Mouse (Mus musculus) embryonic facial prominence, embryonic 11.5 days (tissue): ENCODE results near the gene Rack1. TPM values are rescaled to one million over a fixed set of nuclear protein-coding genes. Genes with fewer than 3 reads are reported as not detected.
"Not testable (repeated sequence)": the region's sequence is repeated elsewhere in the genome, so short reads cannot be mapped to it uniquely, and the experiment has no call there.

Experiments used
- ATAC-seq: fragments of 200-750 bp; cut with Nextera tagmentation; replicated peaks from 2 replicates; pipeline ENCODE4 v1.8.0; 2017; ENCODE audit warnings: low read depth; ENCODE audit not compliant: insufficient number of reproducible peaks, low FRiP score, low TSS enrichment
- DNase-seq: peaks from one replicate; pipeline ENCODE4 v3.0.0-alpha.2; 2015; ENCODE audit warnings: low spot score
- H3K27ac ChIP-seq: fragments of 300-500 bp; sonication (generic); replicated peaks from 2 replicates; pipeline ENCODE4 v1.5.1; 2014; ENCODE audit warnings: mild to moderate bottlenecking, low read depth, low read length, control low read depth
- H3K27me3 ChIP-seq: fragments of 300-500 bp; sonication (generic); 2 replicates; pipeline ENCODE4 v1.6.1; 2014; ENCODE audit warnings: mild to moderate bottlenecking, low read length, moderate library complexity, mixed read lengths; ENCODE audit not compliant: control insufficient read depth, insufficient read depth
- H3K36me3 ChIP-seq: fragments of 300-500 bp; sonication (generic); replicated peaks from 2 replicates; pipeline ENCODE4 v1.6.1; 2014; ENCODE audit warnings: low read depth, mild to moderate bottlenecking, low read length, moderate library complexity, mixed read lengths; ENCODE audit not compliant: control insufficient read depth, insufficient read depth
- H3K4me1 ChIP-seq: fragments of 300-500 bp; sonication (generic); 2 replicates; pipeline ENCODE4 v1.6.1; 2014; ENCODE audit warnings: low read length, mixed read lengths; ENCODE audit not compliant: control insufficient read depth, insufficient read depth
- H3K4me2 ChIP-seq: fragments of 300-500 bp; sonication (generic); 2 replicates; pipeline ENCODE4 v1.6.1; 2014; ENCODE audit warnings: low read depth, mild to moderate bottlenecking, control low read depth, low read length, moderate library complexity
- H3K4me3 ChIP-seq: fragments of 300-500 bp; sonication (generic); 2 replicates; pipeline ENCODE4 v1.5.1; 2014; ENCODE audit warnings: low read depth, low read length, control low read depth
- H3K9ac ChIP-seq: fragments of 300-500 bp; sonication (generic); replicated peaks from 2 replicates; pipeline ENCODE4 v1.6.1; 2014; ENCODE audit warnings: mild to moderate bottlenecking, control low read depth, low read length
- H3K9me3 ChIP-seq: fragments of 300-500 bp; sonication (generic); replicated peaks from 2 replicates; pipeline ENCODE4 v1.6.1; 2016; ENCODE audit warnings: mild to moderate bottlenecking, low read length, inconsistent platforms, mixed read lengths; ENCODE audit not compliant: control insufficient read depth
- WGBS: fragments of 180-500 bp; shearing (Covaris S2); extraction: QIAGEN DNeasy Blood & Tissue Kit; methylation state at CpG from one replicate; pipeline ENCODE4 v1.1.7; 2014; 5-methylcytosine and 5-hydroxymethylcytosine counted together
- polyA plus RNA-seq: library from polyadenylated mRNA; unstranded; fragments of >200 nt; fragmentation: Nextera tagmentation; extraction: Ambion mirVana; gene quantifications from 2 replicates; pipeline ENCODE4 v1.2.1, GENCODE M21; 2014

Gene Rack1
- polyA plus RNA-seq, 1 experiment from 2014 or later, result 755 TPM

DNA sequence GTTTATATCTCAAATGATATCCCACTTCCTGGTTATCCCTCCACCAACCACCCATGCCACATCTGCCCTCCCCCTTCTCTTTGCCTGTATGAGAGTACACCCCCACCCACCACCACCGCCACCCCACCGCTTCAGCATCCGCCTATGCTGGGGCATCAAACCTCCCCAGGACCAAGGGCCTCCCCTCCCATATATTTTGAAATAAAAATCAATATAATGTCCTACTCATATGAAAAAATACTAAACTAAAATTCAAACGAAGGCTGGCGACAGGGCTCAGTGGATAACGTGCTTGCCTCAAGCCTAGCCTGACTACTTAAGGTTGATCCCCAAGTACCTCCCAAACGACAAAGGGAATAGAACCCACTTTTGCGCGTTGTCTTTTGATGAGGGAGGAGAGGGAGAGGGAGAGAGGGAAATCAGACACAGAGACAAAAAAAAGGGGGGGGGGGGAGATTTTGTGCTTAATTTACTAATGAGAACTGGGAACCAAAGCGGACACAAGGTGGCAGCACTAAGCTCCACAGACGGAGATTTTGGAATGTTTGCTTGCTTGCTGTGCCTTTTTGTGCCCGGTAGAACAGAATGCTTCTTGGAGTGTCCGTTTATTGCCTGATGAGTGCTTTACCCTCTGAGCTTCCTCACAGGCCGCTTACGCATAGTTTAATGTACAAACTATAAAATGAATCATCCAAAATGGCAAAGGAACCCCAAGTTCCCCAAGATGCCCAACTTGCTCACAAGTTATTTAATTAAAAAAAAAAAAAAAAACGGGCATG, 11.6 kb upstream of the Rack1 start:
- Histone ChIP-seq H3K36me3 (no peaks in the 10 kb centered on the region), H3K9me3 (no peaks in the 10 kb centered on the region), H3K4me2 (peak overlapping the region; percentile 47), H3K27ac (no peak overlapping the region), H3K4me1 (no peaks in the 10 kb centered on the region), H3K9ac (peak overlapping the region; percentile 46), H3K4me3 (peak overlapping the region; percentile 29), H3K27me3 (no peaks in the 10 kb centered on the region)
- 8% methylated on average over 16 of the region's 16 CpGs for WGBS
- peak; percentile 88 for DNase-seq
- peak; percentile 60; the same call in 1 of the 2 replicates for ATAC-seq

- no peak overlapping the region for H3K4me2 ChIP-seq
- no peak for DNase-seq
- H3K27me3 ChIP-seq, result no peaks in the 10 kb centered on the region
- no peak overlapping the region for H3K27ac ChIP-seq
- no peaks in the 10 kb centered on the region for H3K36me3 ChIP-seq
- H3K4me1 ChIP-seq, result no peaks in the 10 kb centered on the region
- H3K9ac ChIP-seq, result no peak overlapping the region
- no peaks in the 10 kb centered on the region for H3K9me3 ChIP-seq
- ATAC-seq, result no peak
- 87% methylated on average over 5 of the region's 5 CpGs for WGBS
- H3K4me3 ChIP-seq, result no peak overlapping the region
These were observed 10.9 kb upstream of the Rack1 start for GRCm38 (mm10) chr11:48789215-48789614.

DNA sequence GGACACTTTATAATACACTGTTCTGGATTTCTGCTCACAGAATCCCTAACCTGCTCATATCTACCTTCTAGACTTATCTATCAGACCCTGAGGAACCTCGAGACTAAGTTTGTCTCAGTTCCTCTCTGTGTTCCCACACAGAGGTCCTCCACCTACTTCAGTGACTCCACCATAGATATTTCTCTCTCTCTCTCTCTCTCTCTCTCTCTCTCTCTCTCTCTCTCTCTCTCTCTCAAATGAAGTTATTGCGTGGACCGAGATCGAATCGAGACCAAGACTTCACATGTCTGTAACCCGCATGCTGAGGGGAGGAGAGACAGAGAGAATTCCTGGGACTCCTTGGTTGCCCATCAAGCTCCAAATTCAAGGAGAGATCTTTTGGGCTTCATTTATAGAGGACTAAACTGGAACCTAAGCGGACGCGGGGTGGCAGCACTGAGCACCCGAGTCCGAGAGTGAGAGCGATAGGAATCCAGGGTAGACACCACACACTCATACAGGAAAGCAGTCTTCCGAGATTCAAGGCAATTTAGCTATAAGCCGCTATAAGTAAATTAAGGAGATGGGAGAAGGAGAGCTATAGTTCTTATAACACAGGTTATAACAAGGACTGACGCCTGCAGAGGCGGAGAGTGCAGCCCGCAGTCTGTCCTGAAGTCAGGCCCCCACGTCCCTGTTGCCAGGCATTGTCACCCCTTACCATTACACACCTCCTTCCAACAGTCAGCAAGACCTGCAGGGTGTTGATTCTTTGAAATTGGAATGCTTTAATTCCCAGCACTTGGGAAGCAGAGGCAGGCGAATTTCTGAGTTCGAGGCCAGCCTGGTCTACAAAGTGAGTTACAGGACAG, 9.9 kb upstream of the Rack1 start:
- no peak overlapping the region for H3K9ac ChIP-seq
- no peak overlapping the region for H3K4me3 ChIP-seq
- no peak overlapping the region for H3K27ac ChIP-seq
- no peaks in the 10 kb centered on the region for H3K36me3 ChIP-seq
- no peaks in the 10 kb centered on the region for H3K9me3 ChIP-seq
- no peaks in the 10 kb centered on the region for H3K27me3 ChIP-seq
- DNase-seq (peak; percentile 88), ATAC-seq (no peak)
- no peaks in the 10 kb centered on the region for H3K4me1 ChIP-seq
- H3K4me2 ChIP-seq, result no peak overlapping the region
- 19% methylated on average over 20 of the region's 20 CpGs for WGBS

DNA sequence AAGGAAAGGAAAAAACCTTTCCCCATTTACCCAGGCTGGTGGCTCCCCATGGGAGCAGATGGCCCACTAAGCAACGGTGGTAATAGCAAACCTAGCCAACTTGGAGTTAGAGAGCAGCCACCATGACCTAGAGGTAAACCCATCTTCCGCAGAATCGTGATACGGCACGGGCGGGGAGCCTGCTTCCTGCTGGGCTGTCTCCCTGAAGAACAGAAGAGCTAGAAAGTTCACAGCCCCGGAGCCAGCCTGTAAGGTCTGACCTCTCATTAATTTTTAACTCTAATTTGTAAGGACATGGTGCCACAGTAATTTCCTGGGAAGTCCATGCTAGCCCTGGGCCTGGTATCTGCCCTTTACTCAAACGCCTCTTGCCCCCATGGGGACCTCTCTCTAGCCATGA, 9.2 kb upstream of the Rack1 start:
- Histone ChIP-seq H3K9ac (no peak overlapping the region), H3K27me3 (no peaks in the 10 kb centered on the region), H3K9me3 (no peaks in the 10 kb centered on the region), H3K4me3 (no peak overlapping the region), H3K4me2 (no peak overlapping the region), H3K4me1 (no peaks in the 10 kb centered on the region), H3K27ac (no peak overlapping the region), H3K36me3 (no peaks in the 10 kb centered on the region)
- ATAC-seq (no peak), DNase-seq (no peak)
- 69% methylated on average over 8 of the region's 8 CpGs for WGBS

- WGBS, result 85% methylated on average over 9 of the region's 9 CpGs
These were observed 8.2 kb upstream of the Rack1 start for GRCm38 (mm10) chr11:48791894-48792293.

GRCm38 (mm10) chr11:48793184-48793583, 6.9 kb upstream of the Rack1 start:
- H3K4me2 ChIP-seq, result no peak overlapping the region
- H3K4me1 ChIP-seq, result no peaks in the 10 kb centered on the region
- H3K36me3 ChIP-seq, result no peaks in the 10 kb centered on the region
- WGBS, result 90% methylated on average over 3 of the region's 3 CpGs
- no peak overlapping the region for H3K27ac ChIP-seq
- DNase-seq, result no peak
- no peak overlapping the region for H3K4me3 ChIP-seq
- no peaks in the 10 kb centered on the region for H3K27me3 ChIP-seq
- H3K9ac ChIP-seq, result no peak overlapping the region
- H3K9me3 ChIP-seq, result no peaks in the 10 kb centered on the region
- no peak for ATAC-seq

More at GRCm38 (mm10) chr11:48791894-48792293, 8.2 kb upstream of the Rack1 start:
- H3K36me3 ChIP-seq, H3K4me3 ChIP-seq, H3K4me1 ChIP-seq, H3K4me2 ChIP-seq, H3K27me3 ChIP-seq, H3K27ac ChIP-seq, H3K9ac ChIP-seq, DNase-seq, ATAC-seq, H3K9me3 ChIP-seq: not testable (repeated sequence)

DNA sequence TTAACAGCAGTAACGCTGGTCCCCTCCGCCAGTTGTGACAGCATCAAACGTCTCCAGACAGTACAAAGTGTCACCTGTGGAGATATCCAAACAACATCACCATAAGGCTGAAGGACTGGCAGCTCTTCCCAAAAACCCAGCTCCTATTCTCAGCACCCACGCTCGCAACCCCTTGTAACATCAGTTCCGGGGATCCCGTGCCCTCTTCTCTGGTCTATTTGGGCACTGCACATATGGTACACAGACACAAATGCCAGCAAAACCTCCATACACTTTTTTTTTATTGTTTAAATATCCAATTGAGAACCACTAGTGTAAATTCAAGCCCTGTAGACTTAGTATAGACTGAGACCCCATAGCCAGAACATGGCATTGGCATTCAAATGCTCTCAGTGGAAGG, 4.9 kb upstream of the Rack1 start:
- H3K27me3 ChIP-seq, result no peaks in the 10 kb centered on the region
- WGBS, result 87% methylated on average over 7 of the region's 7 CpGs
- no peak for ATAC-seq

GRCm38 (mm10) chr11:48796290-48796689, 3.8 kb upstream of the Rack1 start:
- no peaks in the 10 kb centered on the region for H3K4me1 ChIP-seq
- H3K27me3 ChIP-seq, result no peaks in the 10 kb centered on the region
- H3K4me3 ChIP-seq, result no peak overlapping the region
- H3K27ac ChIP-seq, result no peak overlapping the region
- no peak for ATAC-seq
- no peak for DNase-seq
- no peak overlapping the region for H3K9ac ChIP-seq
- H3K36me3 ChIP-seq, result no peaks in the 10 kb centered on the region
- H3K9me3 ChIP-seq, result no peaks in the 10 kb centered on the region
- no peak overlapping the region for H3K4me2 ChIP-seq
- WGBS, result 77% methylated on average over 4 of the region's 4 CpGs

More for the DNA sequence above, 4.9 kb upstream of the Rack1 start:
- Histone ChIP-seq H3K4me1 (no peaks in the 10 kb centered on the region), H3K4me3 (no peak overlapping the region), H3K27ac (no peak overlapping the region), H3K36me3 (no peaks in the 10 kb centered on the region), H3K4me2 (no peak overlapping the region), H3K9me3 (no peaks in the 10 kb centered on the region), H3K9ac (no peak overlapping the region)
- DNase-seq, result no peak
